Mouse (Mus musculus) stomach, embryonic 16.5 days (tissue): ENCODE data around the gene Lrp6. TPM values are rescaled to one million over a fixed set of nuclear protein-coding genes. Genes with fewer than 3 reads are reported as not detected.
A peak's percentile ranks its signal among the peaks of the same experiment; 100 is the strongest.

Source experiments
- ATAC-seq: fragments of 200-750 bp; cut with Nextera tagmentation; 2 replicates; pipeline ENCODE4 v1.8.0; 2017; ENCODE audit warnings: moderate number of reproducible peaks, moderate TSS enrichment; ENCODE audit not compliant: insufficient read depth, low FRiP score
- H3K27ac ChIP-seq: fragments of 300-500 bp; sonication (generic); 2 replicates; pipeline ENCODE4 v1.5.1; 2014; ENCODE audit warnings: low read length
- H3K27me3 ChIP-seq: fragments of 300-500 bp; sonication (generic); 2 replicates; pipeline ENCODE4 v1.6.1; 2014; ENCODE audit warnings: low read length, control low read depth, mixed read lengths; ENCODE audit not compliant: control insufficient read depth, insufficient read depth
- H3K36me3 ChIP-seq: fragments of 300-500 bp; sonication (generic); 2 replicates; pipeline ENCODE4 v1.6.1; 2014; ENCODE audit warnings: low read length; ENCODE audit not compliant: control insufficient read depth, insufficient read depth
- H3K4me1 ChIP-seq: fragments of 300-500 bp; sonication (generic); 2 replicates; pipeline ENCODE4 v1.6.1; 2014; ENCODE audit warnings: low read length, control low read depth, mixed read lengths; ENCODE audit not compliant: control insufficient read depth, insufficient read depth
- H3K4me2 ChIP-seq: fragments of 300-500 bp; sonication (generic); 2 replicates; pipeline ENCODE4 v1.6.1; 2014; ENCODE audit warnings: low read depth, low read length, mixed read lengths
- H3K4me3 ChIP-seq: fragments of 300-500 bp; sonication (generic); replicated peaks from 2 replicates; pipeline ENCODE4 v1.5.1; 2014; ENCODE audit warnings: mild to moderate bottlenecking, low read length
- H3K9ac ChIP-seq: fragments of 300-500 bp; sonication (generic); 2 replicates; pipeline ENCODE4 v1.6.1; 2014; ENCODE audit warnings: low read length
- H3K9me3 ChIP-seq: fragments of 300-500 bp; sonication (generic); replicated peaks from 2 replicates; pipeline ENCODE4 v1.6.1; 2016; ENCODE audit warnings: low read length, control low read depth; ENCODE audit not compliant: control insufficient read depth
- WGBS: fragments of 180-500 bp; shearing (Covaris S2); extraction: QIAGEN DNeasy Blood & Tissue Kit; methylation state at CpG from one replicate; pipeline ENCODE4 v1.1.7; 2014; 5-methylcytosine and 5-hydroxymethylcytosine counted together
- polyA plus RNA-seq: library from polyadenylated mRNA; unstranded; fragments of >200 nt; fragmentation: Nextera tagmentation; extraction: Ambion mirVana; gene quantifications from 2 replicates; pipeline ENCODE4 v1.2.1, GENCODE M21; 2015

The Lrp6 gene
- polyA plus RNA-seq, 1 experiment from 2014 or later = 17.4 TPM

DNA sequence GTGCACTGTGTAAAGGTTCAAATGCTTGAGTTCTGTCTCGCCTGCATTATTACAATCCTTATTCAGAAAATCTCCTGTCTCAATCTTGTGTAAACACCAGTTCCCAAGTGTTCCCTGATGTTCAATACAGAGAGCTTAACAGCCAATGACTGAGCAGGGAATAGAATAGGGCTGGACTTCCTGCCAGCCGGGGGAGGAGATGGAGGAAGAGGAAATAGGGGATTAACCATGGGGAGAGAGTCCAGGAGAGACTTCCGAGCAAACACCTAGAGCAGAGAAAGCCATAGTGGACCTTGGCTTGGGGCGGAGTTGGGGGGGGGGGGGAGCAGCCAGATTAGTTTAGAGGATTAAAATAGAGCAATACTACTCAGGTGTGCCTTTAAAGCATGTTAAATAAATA lies 51.3 kb downstream of the Lrp6 start:
- no peak overlapping the region for H3K4me2 ChIP-seq
- H3K36me3 ChIP-seq = no peaks in the 10 kb centered on the region
- no peak overlapping the region for H3K4me3 ChIP-seq
- 45% methylated on average over 4 of the region's 4 CpGs for WGBS
- H3K27ac ChIP-seq = peak overlapping the region; percentile 6; the same call in 1 of the 2 replicates
- peak; percentile 83; the same call in 1 of the 2 replicates for ATAC-seq
- no peaks in the 10 kb centered on the region for H3K27me3 ChIP-seq
- H3K9ac ChIP-seq = no peak overlapping the region
- H3K4me1 ChIP-seq = peaks cover 25% of the 10 kb centered on the region
- no peaks in the 10 kb centered on the region for H3K9me3 ChIP-seq

- H3K27me3 ChIP-seq = no peaks in the 10 kb centered on the region
- H3K27ac ChIP-seq = no peak overlapping the region
- ATAC-seq = no peak
- no peaks in the 10 kb centered on the region for H3K36me3 ChIP-seq
- no peaks in the 10 kb centered on the region for H3K9me3 ChIP-seq
- H3K4me2 ChIP-seq = no peak overlapping the region
- H3K4me3 ChIP-seq = no peak overlapping the region
- WGBS = 80% methylated on average over 3 of the region's 3 CpGs
- peaks cover 34% of the 10 kb centered on the region for H3K4me1 ChIP-seq
- H3K9ac ChIP-seq = no peak overlapping the region
Measured at GRCm38 (mm10) chr6:134513896-134514510, 52.8 kb downstream of the Lrp6 start.

GRCm38 (mm10) chr6:134513011-134513410 lies 53.8 kb downstream of the Lrp6 start:
- no peaks in the 10 kb centered on the region for H3K9me3 ChIP-seq
- H3K4me1 ChIP-seq = peaks cover 34% of the 10 kb centered on the region
- no peak overlapping the region for H3K4me3 ChIP-seq
- H3K27ac ChIP-seq = no peak overlapping the region
- H3K4me2 ChIP-seq = no peak overlapping the region
- 68% methylated on average over 6 of the region's 6 CpGs for WGBS
- no peaks in the 10 kb centered on the region for H3K27me3 ChIP-seq
- no peak overlapping the region for H3K9ac ChIP-seq
- no peak for ATAC-seq
- H3K36me3 ChIP-seq = no peaks in the 10 kb centered on the region

DNA sequence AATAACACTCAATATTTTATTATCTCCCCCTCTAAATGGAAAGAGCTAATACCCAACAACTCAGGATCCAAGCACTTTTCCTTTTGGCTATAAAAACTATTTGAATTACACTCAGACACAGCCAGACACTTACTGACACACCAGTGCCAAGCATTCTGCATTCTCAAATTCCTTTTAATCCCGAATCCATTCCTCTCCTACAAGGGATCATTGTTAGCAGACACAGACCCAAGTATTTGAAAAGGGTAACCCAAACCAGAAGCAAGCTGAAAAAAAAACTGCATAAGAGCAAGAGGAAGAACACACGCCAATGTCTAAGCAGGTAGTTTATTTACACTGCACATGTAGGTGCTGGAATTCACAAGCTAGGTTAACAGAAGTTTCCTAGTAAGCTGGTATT lies 54.3 kb downstream of the Lrp6 start:
- no peak overlapping the region for H3K27ac ChIP-seq
- H3K36me3 ChIP-seq = no peaks in the 10 kb centered on the region
- H3K9me3 ChIP-seq = no peaks in the 10 kb centered on the region
- H3K4me3 ChIP-seq = no peak overlapping the region
- H3K4me1 ChIP-seq = peaks cover 33% of the 10 kb centered on the region
- H3K9ac ChIP-seq = no peak overlapping the region
- no peaks in the 10 kb centered on the region for H3K27me3 ChIP-seq
- no peak for ATAC-seq
- no peak overlapping the region for H3K4me2 ChIP-seq
- WGBS = 48% methylated on average over 2 of the region's 2 CpGs

DNA sequence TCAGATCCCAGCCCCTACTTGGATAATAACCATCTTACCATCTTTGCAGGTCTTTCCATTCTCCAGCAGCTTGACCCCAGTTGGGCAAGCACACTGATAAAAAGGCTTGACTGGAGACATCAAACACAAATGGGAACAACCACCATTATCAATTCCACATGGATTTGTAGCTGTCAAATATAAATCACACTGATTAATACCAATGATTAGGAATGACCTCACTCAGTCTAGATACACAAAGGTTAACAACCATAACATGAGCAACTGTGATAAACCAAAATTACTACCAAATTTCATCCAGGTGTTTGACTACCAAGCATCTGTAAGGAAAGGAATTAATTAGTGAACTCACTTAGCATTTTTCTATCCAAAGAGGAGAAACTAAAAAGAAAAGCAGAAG lies 55.6 kb downstream of the Lrp6 start:
- no peak for ATAC-seq
- Histone ChIP-seq H3K27ac (no peak overlapping the region), H3K4me3 (no peak overlapping the region), H3K9me3 (no peaks in the 10 kb centered on the region), H3K9ac (no peak overlapping the region), H3K27me3 (no peaks in the 10 kb centered on the region), H3K4me1 (peaks cover 26% of the 10 kb centered on the region), H3K36me3 (0 out of 2 replicates have a peak, but pooled peaks cover 5% of the 10 kb centered on the region), H3K4me2 (no peak overlapping the region)

DNA sequence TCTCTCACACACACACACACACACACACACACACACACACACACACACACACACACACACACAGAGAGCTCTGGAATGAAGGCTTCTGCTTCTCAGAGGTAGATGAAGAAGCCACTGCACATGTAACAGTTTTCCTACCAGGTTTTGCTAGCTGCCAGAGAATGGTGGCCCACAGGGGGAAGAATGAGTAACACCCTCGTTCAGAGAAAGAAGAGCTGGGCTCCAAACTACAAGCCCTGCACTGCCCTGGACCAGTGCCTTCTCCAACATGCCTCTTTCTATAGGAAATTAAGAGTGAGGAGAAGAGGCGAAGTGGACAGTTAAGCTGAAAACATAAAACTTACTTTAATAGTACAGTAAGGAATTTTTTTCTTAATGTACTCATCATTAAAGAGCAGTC lies 56.5 kb downstream of the Lrp6 start:
- Histone ChIP-seq H3K27ac (no peak overlapping the region), H3K9ac (no peak overlapping the region), H3K4me3 (no peak overlapping the region), H3K9me3 (no peaks in the 10 kb centered on the region), H3K36me3 (0 out of 2 replicates have a peak, but pooled peaks cover 5% of the 10 kb centered on the region), H3K27me3 (no peaks in the 10 kb centered on the region), H3K4me1 (peaks cover 19% of the 10 kb centered on the region), H3K4me2 (0 out of 2 replicates have a peak overlapping the region, but pooled peaks have one; percentile 16)
- WGBS = 33% methylated on average over 2 of the region's 2 CpGs
- no peak for ATAC-seq

GRCm38 (mm10) chr6:134509731-134510226 lies 57.0 kb downstream of the Lrp6 start:
- H3K9me3 ChIP-seq = no peaks in the 10 kb centered on the region

DNA sequence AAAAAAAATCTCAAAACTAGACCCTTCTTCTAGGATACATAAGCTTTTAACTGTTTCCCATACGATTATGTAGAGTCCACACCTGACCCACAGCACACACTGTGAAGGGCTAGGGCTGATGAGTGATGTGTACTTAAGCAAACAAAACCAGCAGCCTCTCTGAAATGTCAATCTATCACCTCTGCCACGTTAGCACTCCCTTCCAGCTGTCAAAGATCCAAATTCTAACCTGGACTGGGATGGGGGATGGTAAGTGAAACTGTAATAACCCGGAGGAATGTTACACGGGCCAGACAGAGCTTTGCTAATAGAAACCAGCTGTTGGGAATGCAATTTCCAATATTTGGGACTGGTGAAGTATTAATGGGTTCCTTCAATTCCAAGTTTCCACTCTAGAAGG lies 61.9 kb downstream of the Lrp6 start:
- Histone ChIP-seq H3K9ac (no peak overlapping the region), H3K9me3 (no peaks in the 10 kb centered on the region), H3K36me3 (0 out of 2 replicates have a peak, but pooled peaks cover 5% of the 10 kb centered on the region), H3K4me1 (peaks cover 28% of the 10 kb centered on the region), H3K4me2 (no peak overlapping the region), H3K27ac (no peak overlapping the region), H3K4me3 (no peak overlapping the region), H3K27me3 (no peaks in the 10 kb centered on the region)
- 20% methylated on average over 4 of the region's 4 CpGs for WGBS
- no peak for ATAC-seq

More at GRCm38 (mm10) chr6:134509731-134510226, 57.0 kb downstream of the Lrp6 start:
- Histone ChIP-seq H3K4me3 (no peak overlapping the region; the same call in 1 of the 2 replicates), H3K4me1 (peaks cover 21% of the 10 kb centered on the region), H3K27ac (no peak overlapping the region), H3K4me2 (peak overlapping the region; percentile 16; the same call in 1 of the 2 replicates), H3K9ac (no peak overlapping the region), H3K36me3 (0 out of 2 replicates have a peak, but pooled peaks cover 5% of the 10 kb centered on the region), H3K27me3 (no peaks in the 10 kb centered on the region)
- 21% methylated on average over 10 of the region's 10 CpGs for WGBS
- ATAC-seq = no peak

DNA sequence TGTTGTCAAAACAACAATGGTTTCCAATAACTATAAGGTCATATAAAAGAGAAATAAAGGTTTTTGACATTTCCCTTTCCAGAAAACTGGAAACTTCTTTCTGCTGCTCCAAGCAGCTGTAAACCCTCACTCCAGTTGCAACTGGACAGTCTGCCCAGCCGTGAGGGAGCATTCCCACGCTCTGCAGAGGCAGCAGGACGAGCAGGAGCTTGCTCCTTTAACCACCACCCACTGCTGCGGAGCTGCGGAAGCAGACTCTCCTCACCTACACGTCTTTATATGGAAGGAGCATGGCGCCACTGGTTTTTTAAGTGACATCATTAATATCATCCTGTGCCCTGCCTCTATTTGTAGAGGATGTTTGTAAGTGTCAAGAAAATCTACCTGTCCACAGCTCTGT lies 64.4 kb downstream of the Lrp6 start:
- Histone ChIP-seq H3K27me3 (no peaks in the 10 kb centered on the region), H3K4me1 (peaks cover 27% of the 10 kb centered on the region), H3K36me3 (0 out of 2 replicates have a peak, but pooled peaks cover 4% of the 10 kb centered on the region), H3K4me2 (no peak overlapping the region), H3K27ac (no peak overlapping the region; the same call in 1 of the 2 replicates), H3K9ac (no peak overlapping the region), H3K4me3 (no peak overlapping the region), H3K9me3 (no peaks in the 10 kb centered on the region)
- 44% methylated on average over 7 of the region's 7 CpGs for WGBS
- ATAC-seq = peak; percentile 58; the same call in 1 of the 2 replicates
